Mouse (Mus musculus) gastrocnemius, postnatal 4 days (tissue): ENCODE results near the gene Spink4. TPM values are rescaled to one million over a fixed set of nuclear protein-coding genes. Genes with fewer than 3 reads are reported as not detected.
A peak's percentile ranks its signal among the peaks of the same experiment; 100 is the strongest.

Experiments
- DNase-seq, 2 experiments: peaks; one replicate each; pipeline ENCODE4 v3.0.0; 2021 to 2022; ENCODE audit warnings: low spot score in 2 of 2, mixed read lengths in 2 of 2
- total RNA-seq, 2 experiments: library from RNA; stranded (reverse); gene quantifications; 2 replicates each; pipeline ENCODE4 v1.2.3; 2021

The Spink4 gene
- total RNA-seq, 2 experiments from 2014 or later: not detected

DNA sequence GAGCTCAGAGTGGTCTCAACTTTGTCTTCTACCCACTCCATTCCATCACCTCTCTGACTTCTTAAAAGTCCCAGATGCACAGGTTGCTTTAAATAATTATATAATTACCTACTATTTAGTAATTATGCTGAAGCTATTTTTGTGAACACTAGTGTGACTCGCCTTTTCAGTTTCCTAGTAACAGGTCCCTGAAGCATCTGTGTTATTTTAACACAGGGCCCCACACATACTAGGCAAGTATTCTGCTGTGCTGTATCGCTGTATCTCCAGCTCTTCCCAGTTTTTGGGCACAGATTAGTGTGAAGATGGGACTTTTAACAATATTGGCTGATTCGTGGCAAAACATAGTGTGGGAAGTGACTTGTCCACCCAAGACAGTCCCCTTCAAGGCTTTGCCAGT, 43.7 kb downstream of the Spink4 start:
- no peak for DNase-seq

DNA sequence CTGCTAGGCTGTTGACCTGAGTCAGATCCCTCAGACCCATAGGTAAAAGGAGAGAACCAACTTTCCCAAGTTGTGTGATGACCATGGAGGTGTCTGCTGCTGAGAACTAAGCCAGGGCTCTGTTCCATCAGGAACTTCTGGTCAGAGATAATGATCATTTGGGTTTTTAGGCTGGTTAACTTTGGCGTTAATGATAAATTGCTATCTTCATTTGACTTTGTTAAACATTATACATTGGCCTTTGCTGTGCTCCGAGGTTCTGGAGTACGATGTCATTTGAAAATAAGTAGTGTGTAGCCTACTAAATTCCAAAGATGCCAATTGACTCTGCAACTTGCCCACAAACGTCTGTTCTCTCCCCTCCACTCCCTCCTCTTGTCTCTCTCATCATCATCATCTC, 49.3 kb downstream of the Spink4 start:
- DNase-seq: no peak

DNA sequence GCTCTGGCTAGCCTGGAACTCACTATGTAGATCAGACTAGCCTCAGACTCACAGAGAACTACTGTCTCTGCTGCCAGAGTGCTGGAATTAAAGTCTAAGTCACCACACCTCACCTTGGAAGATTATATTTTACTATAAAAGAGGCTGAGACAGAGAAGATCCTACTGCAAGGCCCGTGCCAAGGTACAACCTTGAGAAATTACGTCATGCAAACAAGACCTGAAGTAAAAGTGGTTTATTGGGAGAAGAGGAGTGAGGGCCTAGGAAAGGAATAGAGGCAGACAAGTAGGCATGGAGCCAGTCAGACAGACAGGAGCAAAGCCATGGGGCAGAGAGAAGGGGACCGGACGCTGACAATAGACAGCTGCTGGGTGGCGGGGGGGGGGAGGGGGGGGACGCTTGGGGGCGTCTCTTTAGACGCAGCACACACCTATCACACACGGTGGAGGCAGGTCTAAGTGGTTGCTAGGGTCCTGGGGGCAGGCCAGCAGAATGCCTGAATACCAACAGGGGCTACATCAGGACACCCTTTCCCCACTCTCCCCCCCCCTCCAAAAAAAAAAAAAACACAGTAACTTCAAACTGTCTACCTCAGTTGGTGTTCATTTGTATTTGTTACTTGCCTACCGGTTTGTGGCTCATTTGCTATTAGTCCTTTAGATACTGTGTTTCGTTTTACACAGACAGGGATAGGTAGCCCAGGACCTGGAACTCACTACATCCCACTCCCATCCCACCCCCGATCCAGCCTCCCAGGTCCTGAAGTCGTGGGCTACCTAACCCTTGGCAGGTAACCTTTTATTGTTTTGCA, 50.1 kb downstream of the Spink4 start:
- DNase-seq: no peak

DNA sequence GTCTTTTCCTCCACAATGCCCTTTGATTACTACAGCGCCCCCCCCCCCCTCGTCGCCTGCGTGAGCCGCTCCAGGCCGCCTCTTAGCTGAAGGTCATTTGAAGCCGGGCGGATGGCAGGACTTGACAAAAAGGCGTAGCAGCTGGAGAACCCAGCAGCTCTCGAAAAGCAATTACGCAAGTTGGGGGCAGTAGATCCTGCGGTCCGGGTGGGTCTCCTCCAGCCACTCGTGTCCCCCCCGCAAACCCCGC, 50.7 kb downstream of the Spink4 start:
- DNase-seq: no peak

DNA sequence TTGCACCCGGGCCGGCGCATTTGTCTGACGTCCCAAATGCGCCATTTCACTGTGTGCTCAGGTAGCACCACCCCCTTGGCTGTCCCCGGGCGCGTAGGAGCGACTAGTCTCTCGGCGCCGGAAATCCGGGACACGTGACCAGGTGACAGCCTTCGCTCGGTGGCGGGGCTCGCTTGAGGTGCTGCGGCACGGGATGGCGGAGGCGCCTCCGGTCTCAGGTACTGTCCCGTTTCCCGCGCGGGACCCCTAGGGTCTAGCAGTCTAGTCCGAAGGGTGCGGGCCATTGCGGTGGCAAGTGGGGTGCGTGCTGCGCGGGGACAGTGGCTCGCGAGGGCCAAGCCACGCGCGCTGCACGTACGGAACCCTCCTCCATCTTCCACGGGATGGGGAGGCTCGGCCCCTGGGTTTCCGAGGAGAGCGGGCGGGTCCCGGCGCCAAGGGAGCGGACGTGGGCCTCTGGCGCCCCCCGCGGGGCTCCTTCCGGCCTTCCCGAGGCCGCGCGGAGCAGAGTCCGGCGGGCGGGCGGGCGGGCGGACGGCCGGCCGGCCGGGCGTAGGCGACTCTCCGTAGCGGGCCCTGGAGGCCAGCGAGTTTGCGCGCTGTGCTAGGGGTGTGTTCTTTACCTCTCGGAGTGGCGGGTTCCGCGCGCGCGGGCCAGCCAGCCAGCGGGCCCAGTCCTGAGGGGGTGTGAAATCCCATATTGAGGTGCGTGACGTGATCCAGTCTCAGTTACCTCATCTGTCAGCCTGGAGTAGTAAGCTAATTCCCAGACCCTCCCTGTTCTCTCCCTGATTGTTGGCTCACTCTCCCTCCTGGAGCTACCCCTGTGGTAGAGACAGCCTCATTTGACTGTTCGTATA, 51.2 kb downstream of the Spink4 start, which contains the start of gene Nfx1:
Gene Nfx1, plus strand, starts transcription at position 65 of the 860 bp plus-strand sequence.
- peak; percentile 86 to 96 for DNase-seq

DNA sequence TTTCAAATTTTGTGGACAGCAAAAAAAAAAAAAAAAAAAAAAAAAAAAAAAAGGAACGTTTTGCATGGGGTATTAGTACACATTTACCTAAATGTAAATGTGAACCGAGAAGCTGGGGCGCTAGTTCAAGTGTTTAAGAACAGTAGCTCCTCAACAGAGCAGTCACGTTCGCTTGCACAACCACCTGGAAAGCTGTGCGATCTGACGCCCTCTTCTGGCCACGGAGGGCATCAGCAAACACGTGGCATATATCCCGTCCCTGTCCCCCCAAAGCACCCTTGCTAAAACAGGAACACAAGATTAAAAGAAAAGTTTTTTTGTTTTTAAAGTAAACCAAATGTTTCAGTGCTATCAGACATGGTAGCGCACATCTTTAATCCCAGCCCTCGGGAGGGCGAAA, 51.9 kb downstream of the Spink4 start:
- peak in 1 of 2 experiments; percentile 33 for DNase-seq

DNA sequence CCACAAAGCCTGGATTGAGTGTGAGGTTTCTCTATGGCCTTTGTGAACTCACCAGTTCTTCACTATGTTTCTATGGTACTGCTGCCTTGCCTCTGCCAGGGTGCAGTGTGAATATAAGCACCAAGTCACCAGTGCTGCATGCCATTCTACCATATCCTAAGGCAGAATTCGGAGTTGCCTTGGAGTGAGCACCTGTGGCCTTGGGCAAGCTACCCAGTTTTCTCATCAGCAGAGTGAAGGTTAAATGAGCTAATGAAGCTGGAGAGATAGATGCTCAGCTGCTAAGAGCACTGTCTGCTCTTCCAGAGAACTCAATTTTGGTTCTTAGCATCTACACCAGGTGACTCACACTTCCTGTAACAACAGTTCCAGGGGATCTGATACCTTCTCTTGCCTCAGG, 54.2 kb downstream of the Spink4 start:
- DNase-seq: no peak

DNA sequence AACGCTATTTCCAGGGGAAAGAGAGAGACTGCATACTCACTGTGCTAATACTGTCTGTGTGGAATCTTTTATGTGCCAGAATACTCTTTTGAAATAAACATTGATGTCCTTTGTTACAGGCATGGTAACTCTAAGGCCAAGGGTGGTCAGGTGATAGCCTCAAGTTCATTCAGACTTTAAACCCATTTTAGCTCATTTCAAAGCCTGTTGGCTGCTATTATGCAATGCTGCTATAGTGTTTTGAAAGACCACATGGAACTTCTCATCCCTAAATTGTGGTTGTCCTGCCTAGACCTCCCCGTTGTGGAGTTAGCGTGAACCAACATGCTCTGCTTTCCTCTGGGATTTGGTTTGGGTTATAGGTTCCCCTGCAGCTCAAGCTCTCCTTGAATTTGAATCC, 55.8 kb downstream of the Spink4 start:
- DNase-seq: no peak

DNA sequence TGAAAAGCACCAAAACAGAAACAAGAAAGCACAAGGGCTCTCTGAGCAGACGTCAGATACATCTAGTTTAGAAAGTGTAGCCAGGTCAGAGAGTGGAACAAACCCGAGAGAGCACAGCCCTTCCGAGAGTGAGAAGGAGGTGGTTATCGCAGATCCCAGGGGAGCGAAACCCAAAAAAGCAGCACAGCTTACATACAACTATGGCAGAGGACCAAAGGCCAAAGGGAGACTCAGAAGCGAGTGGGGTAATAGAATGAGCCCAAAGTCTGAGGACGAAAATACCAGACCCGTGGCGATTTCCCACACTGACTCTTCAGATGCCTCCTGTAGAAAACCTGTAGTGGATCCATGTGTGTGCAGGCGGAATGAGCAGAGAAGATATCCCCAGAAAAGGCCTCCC, 56.8 kb downstream of the Spink4 start:
- DNase-seq: no peak

DNA sequence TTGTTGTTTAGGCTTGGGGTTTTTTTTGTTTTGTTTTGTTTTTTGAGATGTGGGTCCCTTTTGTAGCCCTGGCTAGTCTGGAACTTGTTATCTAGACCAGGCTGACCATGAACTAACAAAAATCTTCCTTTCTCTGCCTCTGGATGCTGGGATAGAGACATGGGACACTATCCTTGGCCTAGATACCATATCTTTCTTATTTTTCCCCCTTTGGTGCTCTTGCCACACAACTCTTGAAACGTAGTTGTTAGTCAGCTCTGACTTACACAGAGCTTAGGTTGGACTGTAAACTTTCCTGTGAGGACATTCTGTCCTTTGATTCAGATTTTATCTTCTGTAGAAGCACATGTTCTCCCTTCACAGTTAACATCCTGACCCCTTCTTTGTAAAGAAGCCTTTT, 59.6 kb downstream of the Spink4 start:
- DNase-seq: no peak

Other genes with a start within 250 kb of the Spink4 start
- gene Aptx, start 216.9 kb upstream of the Spink4 start, total RNA-seq: 10 to 100 TPM; 18.9 to 20.9 TPM
- 100 to 1,000 TPM; 102 to 123 TPM for gene Dnaja1, start 197.9 kb upstream of the Spink4 start, total RNA-seq
- gene Smu1, start 162.1 kb upstream of the Spink4 start, total RNA-seq: 10 to 100 TPM; 45.3 to 47.3 TPM
- gene B4galt1, start 66.0 kb upstream of the Spink4 start, total RNA-seq: 10 to 100 TPM; 89.0 to 91.4 TPM
- gene Bag1, start 28.2 kb downstream of the Spink4 start, total RNA-seq: 100 to 1,000 TPM; 174 to 190 TPM
- 10 to 100 TPM; 40.9 to 43.3 TPM for gene Chmp5, start 28.4 kb downstream of the Spink4 start, total RNA-seq
- gene Nfx1, start 50.9 kb downstream of the Spink4 start, total RNA-seq: 10 to 100 TPM; 41.7 to 45.6 TPM
- 10 to 100 TPM in 1 of 2 experiments, 1 to 10 TPM in 1; 8.2 to 10.5 TPM for gene Aqp7, start 128.1 kb downstream of the Spink4 start, total RNA-seq
- under 1 TPM in 1 of 2 experiments, not detected in 1; 0.49 TPM for gene Aqp3, start 178.1 kb downstream of the Spink4 start, total RNA-seq
- gene Nol6, start 204.4 kb downstream of the Spink4 start, total RNA-seq: 10 to 100 TPM; 23.4 to 26.8 TPM
- 10 to 100 TPM; 97.5 to 98.5 TPM for gene Ube2r2, start 215.7 kb downstream of the Spink4 start, total RNA-seq